Mouse (Mus musculus) bone marrow, adult 2 months (tissue): ENCODE measurements around the gene Oit1.

ENCODE experiments used
- CTCF ChIP-seq: fragments of 200-500 bp; IDR thresholded peaks from 2 replicates; pipeline ENCODE4 v1.5.1; 2011; ENCODE audit warnings: low read length, control low read depth; ENCODE audit not compliant: control insufficient read depth, insufficient read depth
- POLR2A ChIP-seq: fragments of 200-500 bp; IDR thresholded peaks from 2 replicates; pipeline ENCODE4 v1.6.1; 2011; ENCODE audit warnings: low read depth, mild to moderate bottlenecking, control low read depth, low read length, borderline replicate concordance; ENCODE audit not compliant: control insufficient read depth

DNA sequence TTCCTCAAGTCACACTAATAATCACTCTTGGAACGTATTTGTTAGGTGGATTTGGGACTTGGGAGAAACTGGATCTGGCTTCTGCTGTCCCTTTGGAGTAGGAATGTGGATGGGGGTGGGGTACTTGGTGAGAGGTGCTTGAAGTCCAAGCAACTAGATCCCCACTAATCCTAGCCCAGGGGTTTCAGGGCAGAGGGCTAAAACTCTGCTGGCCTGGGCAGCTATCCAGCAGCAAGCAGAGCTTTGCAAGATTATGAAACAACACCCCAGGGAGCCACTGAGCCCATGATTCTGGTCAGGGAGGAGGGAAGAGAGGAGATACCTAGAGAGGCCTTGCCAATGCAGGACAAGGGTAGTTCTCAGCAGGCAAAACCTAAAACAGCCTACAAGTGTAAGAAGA, 51.2 kb downstream of the Oit1 start:
- TF ChIP-seq CTCF = no peak
- TF ChIP-seq POLR2A = no peak
